Mouse (Mus musculus) gastrocnemius, postnatal 14 days (tissue): Measurements from ENCODE around the gene Prr22. TPM values are rescaled to one million over a fixed set of nuclear protein-coding genes. Genes with fewer than 3 reads are reported as not detected.

ENCODE experiments used
- DNase-seq: peaks from one replicate; pipeline ENCODE4 v3.0.0; 2021; ENCODE audit warnings: mixed read lengths
- intact Hi-C: fragments of 180-260 bp; cut with DNase I; formaldehyde crosslinking; loops from one replicate; pipeline ENCODE4 v1.15.1; 2025; ENCODE audit warnings: low total_unique reads
- total RNA-seq, 2 experiments: library from RNA; stranded (reverse); gene quantifications; 2 replicates each; pipeline ENCODE4 v1.2.3; 2021

The Prr22 gene
- total RNA-seq, 2 experiments from 2014 or later = 0.14 TPM; not detected in 1

- no peak for DNase-seq
- intact Hi-C loops = no loop called here
Measured at GRCm38 (mm10) chr17:56793614-56794319, 23.7 kb downstream of the Prr22 start.

DNA sequence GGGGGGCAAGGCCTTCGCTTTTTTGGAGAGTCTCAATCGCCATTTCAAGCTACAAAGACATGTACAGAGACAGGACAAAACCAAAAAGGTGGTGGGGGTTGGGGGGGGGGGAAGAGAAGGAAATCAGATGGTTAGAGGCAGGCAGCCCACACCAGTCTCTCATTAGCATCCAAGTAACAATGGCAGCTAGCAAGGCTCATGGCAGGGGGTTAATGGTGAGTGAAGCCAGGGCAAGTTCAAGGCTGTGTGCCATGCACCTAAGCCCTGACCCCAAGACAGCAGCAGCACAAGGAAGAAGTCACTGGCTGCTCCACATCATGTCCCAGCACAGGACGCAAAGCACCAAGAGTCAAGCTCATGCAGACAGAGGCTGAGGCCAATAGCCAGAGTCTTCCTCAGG lies 29.2 kb downstream of the Prr22 start:
- intact Hi-C loops = no loop called here

GRCm38 (mm10) chr17:56802065-56802464 lies 32.0 kb downstream of the Prr22 start:
- DNase-seq = no peak
- intact Hi-C loops = loop anchor here (10.0 kb wide), 2 partner anchors 373 to 473 kb away; partner anchors contain the start of gene Vav1

More for the DNA sequence above, 29.2 kb downstream of the Prr22 start:
- DNase-seq = no peak

DNA sequence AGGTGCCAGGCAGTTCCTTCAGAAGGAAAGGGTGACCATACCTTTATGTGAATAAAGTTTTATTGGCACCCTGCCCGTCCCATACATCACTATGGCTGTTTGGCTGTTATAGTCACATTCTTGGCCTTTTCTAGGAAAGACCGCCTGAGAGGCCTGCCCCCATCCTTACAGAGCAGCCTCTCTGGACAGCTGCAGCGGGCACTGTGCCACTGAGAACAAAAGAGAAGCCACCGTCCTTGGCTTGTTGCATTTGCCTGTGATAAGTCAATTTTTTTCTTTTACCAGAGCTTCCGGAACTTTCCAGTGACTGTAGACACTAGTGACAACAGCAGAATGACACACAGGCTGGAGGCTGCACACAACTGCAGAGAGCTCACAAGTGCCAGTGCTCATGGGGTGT lies 34.9 kb downstream of the Prr22 start:
- no peak for DNase-seq
- intact Hi-C loops = loop anchor here (5.0 to 10.0 kb wide), 4 partner anchors 52 to 470 kb away; partner anchors contain the start of gene Vav1

DNA sequence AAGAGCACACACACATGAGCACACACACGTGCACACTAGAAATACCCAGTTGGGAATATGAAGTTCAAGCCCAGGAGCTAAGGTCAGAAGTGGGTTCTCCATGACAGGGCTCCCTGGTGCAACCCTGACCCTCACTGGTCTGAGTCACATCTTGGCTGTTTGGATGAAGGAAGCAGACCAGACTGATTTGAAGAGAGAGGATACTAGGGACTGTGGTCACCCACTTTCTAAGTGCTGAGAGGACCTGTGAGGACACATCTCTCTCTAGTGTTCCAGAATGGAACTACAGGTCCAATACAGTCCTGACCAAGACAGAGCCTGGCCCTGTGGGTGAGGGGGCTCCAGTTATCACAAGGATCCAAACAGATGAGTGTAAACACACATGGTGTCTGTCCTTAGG lies 35.7 kb downstream of the Prr22 start:
- intact Hi-C loops = loop anchor here (5.0 to 10.0 kb wide), 4 partner anchors 52 to 469 kb away; partner anchors contain the start of gene Vav1
- DNase-seq = no peak

DNA sequence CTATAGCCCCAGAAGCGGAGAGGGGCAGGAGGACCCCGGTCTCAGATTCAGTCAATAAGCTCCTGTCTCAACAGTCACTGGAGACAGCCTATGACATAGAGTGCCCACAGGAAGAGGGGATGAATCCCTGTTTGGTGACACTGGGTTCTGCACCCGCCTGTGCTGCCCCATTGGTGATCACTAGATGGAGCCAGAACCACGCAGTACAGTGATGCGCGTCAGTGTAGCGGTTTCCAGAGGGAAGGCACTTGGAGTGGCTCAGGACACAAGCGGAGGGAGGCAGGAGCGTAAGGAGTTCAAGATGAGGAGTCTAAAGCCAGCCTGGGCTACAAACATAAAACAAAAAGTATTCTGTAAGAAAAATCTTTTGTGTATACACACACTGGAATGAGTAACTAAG lies 38.5 kb downstream of the Prr22 start:
- intact Hi-C loops = loop anchor here (5.0 to 10.0 kb wide), 4 partner anchors 49 to 466 kb away; partner anchors contain the start of gene Vav1

DNA sequence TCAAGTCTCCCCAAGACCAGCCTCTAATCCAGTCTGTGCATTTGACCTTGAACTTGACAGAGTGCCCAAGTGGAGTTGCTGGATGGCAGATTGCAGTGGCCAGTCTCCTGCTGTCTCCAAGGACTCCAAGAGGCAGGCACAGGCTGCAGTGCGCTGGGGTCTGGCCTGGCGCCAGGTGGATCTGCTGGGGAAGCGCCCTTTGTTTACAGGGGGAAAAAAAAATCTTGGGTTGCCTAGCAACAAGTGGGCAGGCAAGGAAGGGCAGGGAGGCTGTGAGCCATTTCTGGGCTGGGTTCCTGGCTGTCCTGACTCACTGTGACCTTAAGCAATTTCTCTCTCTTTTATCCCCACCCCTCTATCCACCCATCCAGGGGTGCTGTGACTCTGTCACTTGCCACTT lies 40.2 kb downstream of the Prr22 start:
- peak; percentile 90 for DNase-seq
- intact Hi-C loops = no loop called here

More for the DNA sequence above, 38.5 kb downstream of the Prr22 start:
- DNase-seq = peak; percentile 81

DNA sequence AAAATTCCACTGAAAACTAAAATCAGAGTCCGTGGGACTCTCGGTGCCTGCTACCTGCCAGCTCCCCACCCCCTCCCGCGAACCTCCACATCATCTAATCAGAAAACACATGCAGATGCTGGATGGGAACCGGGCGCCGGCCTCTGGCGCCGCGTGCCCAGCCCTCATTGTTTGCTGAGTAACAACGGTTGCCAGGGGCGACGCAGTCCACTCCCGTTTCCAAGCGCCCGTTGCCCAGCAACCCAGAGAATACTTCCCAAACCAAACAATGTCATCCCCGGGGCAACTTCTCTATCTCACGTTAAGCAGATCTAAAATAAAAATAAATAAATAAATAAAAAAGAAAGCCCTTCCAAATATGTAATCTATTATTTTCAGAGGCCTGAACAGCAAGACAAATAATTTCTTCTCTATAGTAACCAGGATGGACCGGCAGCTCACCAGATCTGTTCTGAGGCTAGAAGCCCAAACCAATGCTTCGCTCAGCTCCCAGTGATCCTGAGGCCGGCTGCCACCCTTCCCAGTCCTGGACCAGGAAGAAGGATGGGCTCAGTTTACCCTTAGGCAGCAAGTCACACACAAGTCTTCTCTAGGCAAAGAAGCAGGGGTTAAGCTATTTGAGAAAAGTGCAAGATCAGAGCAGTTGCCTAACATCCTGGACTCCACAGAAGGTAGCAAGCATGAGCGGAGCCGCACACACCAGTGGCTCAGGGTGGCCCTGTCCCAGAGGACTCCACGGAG lies 44.4 kb downstream of the Prr22 start:
- intact Hi-C loops = no loop called here

DNA sequence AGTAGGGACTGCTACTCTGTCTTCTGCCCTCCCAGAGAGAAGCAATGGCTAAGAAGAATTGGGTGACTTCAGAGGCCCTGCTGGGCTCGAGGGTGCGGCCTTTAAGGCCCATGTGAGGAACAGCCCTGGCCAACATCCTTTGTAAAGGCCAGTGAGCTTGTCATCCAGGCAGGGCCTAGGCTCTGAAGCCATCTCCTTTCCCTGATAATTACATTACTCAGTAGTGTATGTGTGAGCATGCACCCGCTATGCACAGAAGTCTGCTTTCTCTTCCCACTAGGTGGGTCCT lies 45.0 kb downstream of the Prr22 start:
- intact Hi-C loops = no loop called here
- peak; percentile 32 for DNase-seq

More for the DNA sequence above, 44.4 kb downstream of the Prr22 start:
- peak; percentile 89 for DNase-seq

DNA sequence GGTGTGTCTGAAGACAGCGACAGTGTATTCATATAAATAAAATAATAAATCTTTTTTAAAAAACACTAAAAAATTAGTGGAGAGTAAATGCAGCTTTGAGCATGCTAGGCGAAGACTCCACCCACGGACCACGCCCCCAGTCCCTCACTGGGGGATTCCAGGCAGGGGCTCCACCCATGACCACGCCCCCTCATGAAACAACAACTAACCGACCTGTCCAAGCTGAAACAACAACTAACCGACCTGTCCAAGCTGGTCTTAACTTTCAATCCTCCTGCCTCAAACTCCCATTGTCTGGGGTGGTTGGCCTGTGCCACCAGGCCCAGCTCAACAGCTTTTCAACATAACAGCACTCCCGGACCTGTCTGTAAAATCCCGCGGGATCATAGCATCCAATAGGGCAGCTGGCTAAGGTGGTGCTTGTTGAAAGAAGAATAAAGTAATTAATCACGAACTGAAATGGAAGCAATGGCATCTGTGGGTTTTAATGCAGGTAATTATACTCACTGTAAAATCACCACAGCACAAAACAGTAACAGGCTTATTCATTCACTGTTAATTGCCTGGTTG lies 48.1 kb downstream of the Prr22 start:
- DNase-seq = peak; percentile 37
- intact Hi-C loops = no loop called here

- no peak for DNase-seq
- intact Hi-C loops = no loop called here
Measured at GRCm38 (mm10) chr17:56819032-56819545, 49.0 kb downstream of the Prr22 start.

- intact Hi-C loops = no loop called here
- no peak for DNase-seq
Measured at GRCm38 (mm10) chr17:56819694-56820111, 49.7 kb downstream of the Prr22 start.

Other genes with a start within 250 kb of the Prr22 start
- gene Gm20219, start 215.9 kb upstream of the Prr22 start, total RNA-seq = under 1 TPM; 0.27 to 0.42 TPM
- gene Safb2, start 185.7 kb upstream of the Prr22 start, total RNA-seq = 10 to 100 TPM; 25.1 to 34.9 TPM
- 10 to 100 TPM; 39.4 to 46.2 TPM for gene Safb, start 185.4 kb upstream of the Prr22 start, total RNA-seq
- 100 to 1,000 TPM; 193 to 194 TPM for gene 2410015M20Rik, start 160.5 kb upstream of the Prr22 start, total RNA-seq
- 100 to 1,000 TPM; 679 to 780 TPM for gene Rpl36, start 156.8 kb upstream of the Prr22 start, total RNA-seq
- gene Lonp1, start 143.4 kb upstream of the Prr22 start, total RNA-seq = 10 to 100 TPM; 50.3 to 54.5 TPM
- gene Catsperd, start 142.1 kb upstream of the Prr22 start, total RNA-seq = not detected
- gene Ranbp3, start 97.0 kb upstream of the Prr22 start, total RNA-seq = 10 to 100 TPM; 34.2 to 35.1 TPM
- 100 to 1,000 TPM; 433 to 458 TPM for gene Ndufa11, start 52.5 kb upstream of the Prr22 start, total RNA-seq
- 1 to 10 TPM; 5.4 to 5.8 TPM for gene Vmac, start 52.2 kb upstream of the Prr22 start, total RNA-seq
- 1 to 10 TPM in 1 of 2 experiments, under 1 TPM in 1; 0.47 to 1.4 TPM for gene Nrtn, start 12.7 kb upstream of the Prr22 start, total RNA-seq
- 10 to 100 TPM; 12.9 to 13.2 TPM for gene Dus3l, start 5.5 kb upstream of the Prr22 start, total RNA-seq
- 1 to 10 TPM; 3.3 to 4.7 TPM for gene Rfx2, start 60.8 kb downstream of the Prr22 start, total RNA-seq
- not detected for gene Acsbg2, start 104.2 kb downstream of the Prr22 start, total RNA-seq
- gene 1700061G19Rik, start 105.2 kb downstream of the Prr22 start, total RNA-seq = not detected
- 10 to 100 TPM; 13.9 to 17.1 TPM for gene Mllt1, start 165.2 kb downstream of the Prr22 start, total RNA-seq
- not detected for gene Acer1, start 211.9 kb downstream of the Prr22 start, total RNA-seq
- gene Clpp, start 220.1 kb downstream of the Prr22 start, total RNA-seq = 10 to 100 TPM; 32.7 to 33.3 TPM
- 10 to 100 TPM; 23.3 to 25.2 TPM for gene Alkbh7, start 227.1 kb downstream of the Prr22 start, total RNA-seq
- not detected for gene Pspn, start 229.8 kb downstream of the Prr22 start, total RNA-seq
- 10 to 100 TPM; 20.6 to 23.6 TPM for gene Gtf2f1, start 241.0 kb downstream of the Prr22 start, total RNA-seq
- gene Gm17949, start 241.2 kb downstream of the Prr22 start, total RNA-seq = not detected